Mouse (Mus musculus) thymus, postnatal 10 days (tissue): Measurements from ENCODE around the gene Ubqln4.

ENCODE experiments used
- DNase-seq, 2 experiments: peaks; one replicate each; pipeline ENCODE4 v3.0.0; 2021; ENCODE audit warnings: low spot score in 2 of 2

The Ubqln4 gene

DNA sequence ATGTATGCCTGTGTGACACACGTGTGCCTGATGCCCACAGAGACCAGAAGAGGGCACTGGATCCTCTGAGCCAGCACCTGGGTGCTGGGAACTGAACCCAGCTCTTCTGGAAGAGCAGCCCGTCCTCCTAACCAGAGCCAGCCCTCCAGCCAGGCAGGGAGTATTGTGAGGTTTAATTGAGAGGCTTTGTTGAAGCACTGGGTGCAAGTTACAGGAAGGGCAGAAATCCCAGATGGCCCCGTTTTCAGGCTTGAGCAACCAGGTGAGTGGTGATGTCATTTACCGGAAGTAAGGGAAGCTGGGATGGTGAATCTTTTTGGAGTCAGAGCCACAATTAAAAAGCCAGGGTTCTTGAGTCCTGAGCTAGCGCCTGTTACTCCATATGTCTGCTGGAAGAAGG, 28.5 kb upstream of the Ubqln4 start:
- no peak for DNase-seq

GRCm38 (mm10) chr3:88526157-88527131, 27.1 kb upstream of the Ubqln4 start:
- DNase-seq: peak; percentile 57 to 78

GRCm38 (mm10) chr3:88527565-88527964, 26.0 kb upstream of the Ubqln4 start:
- DNase-seq: no peak

DNA sequence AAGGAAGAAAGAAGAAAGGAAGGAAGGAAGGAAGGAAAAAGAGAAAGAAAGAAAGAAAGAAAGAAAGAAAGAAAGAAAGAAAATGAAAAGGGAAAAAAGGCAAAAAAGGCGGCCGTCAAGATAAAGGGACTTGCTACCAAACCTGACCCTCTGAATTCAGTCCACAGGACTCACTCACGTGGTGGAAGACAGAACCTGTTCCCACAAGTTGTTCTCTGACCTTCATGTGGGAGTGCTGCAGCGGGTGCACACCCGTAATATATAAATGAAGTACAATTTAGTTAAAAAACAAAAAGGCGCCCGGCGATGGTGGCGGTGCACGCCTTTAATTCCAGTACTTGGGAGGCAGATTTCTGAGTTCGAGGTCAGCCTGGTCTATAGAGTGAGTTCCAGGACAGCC, 24.9 kb upstream of the Ubqln4 start:
- DNase-seq: no peak

DNA sequence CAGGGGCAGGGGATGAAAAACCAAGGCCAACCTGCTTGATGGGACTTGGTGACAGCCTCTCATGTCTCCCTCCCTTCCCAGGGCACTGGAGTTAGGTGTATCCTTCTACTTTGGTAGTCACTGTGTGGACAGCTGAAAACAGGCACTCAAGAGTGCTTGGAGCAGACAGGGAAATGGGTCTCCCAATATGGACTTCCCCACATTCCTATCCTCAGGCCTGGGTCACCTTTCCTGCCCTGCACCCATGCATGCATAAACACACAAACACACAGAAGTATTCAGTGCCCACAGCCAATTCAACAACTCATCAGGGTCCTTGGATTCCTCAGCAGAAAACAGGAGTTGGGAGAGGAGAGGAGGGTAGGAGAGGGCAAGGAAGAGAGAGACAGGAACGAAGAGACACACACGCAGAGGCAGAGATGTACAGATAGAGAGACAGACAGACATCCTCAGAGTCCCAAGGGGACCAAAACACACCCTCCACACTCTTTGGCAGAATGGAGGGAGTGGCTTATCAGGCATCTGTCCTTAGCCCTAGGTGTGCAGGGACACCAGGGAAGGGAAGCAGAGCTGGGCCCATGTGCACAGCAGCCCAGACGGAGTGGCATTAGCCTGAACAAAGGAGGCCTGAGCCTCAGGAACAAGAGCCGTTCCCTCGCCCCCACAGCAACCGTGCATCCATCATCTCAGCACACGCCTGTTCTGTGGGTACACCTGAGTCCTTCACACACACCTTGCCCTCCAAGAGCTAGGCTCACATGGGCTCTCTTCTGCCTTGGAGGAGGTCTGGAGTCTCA, 24.2 kb upstream of the Ubqln4 start:
- no peak for DNase-seq

DNA sequence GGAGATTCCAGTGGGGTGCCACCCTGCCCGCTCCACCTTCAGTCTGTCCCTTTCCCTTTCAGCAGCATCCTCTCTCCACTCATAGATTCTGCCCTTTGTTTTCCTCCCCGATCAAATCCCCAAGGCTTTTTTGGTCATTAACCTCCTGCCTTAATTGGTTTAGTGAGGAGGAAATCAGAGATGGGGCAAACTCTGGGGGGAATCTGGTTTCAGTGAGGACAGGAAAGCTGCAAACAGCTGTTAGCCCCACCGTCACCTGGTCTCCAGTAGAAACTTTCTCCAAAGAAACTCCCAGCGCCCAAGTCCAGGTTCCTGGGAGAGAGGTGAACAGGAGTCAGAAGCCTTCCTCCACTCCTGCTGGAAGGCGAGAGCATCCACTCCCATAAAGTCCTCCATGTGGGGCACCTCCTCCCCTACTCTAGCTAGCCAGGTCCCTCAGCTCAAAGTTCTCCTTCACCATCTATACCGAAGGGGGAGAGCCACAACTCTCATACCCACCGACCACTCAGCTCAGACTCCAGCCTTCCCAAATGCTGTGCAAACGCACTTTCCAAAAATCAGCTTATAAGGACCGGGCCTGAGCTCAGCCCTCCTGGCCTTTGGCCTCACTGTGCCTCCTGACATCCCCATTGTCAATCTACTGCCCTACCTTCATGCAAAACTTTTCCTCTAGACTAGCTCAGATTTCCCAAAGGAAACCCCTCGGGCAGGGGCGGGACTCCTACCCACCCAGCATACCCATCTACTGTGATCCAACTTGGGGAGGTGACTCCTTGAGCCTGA, 23.3 kb upstream of the Ubqln4 start:
- no peak for DNase-seq

DNA sequence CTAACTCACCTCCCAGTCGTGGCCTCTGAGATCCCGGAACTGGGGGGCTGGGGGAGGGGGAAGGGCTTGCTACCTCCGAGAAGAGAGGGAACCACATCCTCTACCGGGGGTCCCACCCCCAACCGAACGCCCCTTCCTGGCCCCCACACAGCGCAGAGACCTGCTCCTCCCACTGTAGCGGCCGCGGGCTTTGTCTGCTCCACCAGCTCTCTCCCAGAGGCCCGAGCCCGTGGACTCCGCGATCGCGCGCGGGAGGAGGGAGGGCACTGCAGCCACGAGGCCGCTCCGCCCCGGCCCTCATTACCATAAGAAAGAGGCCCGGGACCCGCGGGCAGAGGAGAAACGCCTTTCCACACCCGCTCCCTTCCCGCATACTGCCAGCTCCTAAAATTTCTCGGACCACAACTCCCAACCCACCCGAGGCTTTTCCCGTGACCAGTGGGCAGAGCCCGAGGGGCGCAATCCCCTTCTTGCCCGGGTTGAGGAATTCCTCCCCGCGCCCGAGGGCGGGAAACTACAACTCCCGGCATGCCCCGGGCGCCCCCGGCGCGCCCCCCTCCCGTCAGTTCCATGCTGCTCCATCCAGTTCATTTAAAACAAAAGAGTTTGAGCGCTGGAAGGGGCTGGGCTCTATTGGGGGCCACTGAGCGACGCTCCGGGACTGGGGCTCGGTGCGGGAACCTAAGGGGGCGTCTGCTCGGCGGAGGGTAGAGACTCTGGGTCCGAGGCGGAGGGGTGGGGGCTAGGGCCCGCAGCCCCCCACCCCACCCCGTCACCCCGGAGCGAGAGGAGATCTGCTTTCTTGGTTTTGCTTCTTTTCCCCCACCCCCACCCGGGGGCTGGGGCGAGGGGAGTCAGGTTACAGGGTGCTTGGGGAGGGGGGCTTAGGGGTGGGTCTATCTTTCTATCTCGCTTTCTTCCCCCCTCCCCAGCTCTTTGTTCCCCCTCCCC, 21.9 kb upstream of the Ubqln4 start:
- peak; percentile 93 to 97 for DNase-seq

DNA sequence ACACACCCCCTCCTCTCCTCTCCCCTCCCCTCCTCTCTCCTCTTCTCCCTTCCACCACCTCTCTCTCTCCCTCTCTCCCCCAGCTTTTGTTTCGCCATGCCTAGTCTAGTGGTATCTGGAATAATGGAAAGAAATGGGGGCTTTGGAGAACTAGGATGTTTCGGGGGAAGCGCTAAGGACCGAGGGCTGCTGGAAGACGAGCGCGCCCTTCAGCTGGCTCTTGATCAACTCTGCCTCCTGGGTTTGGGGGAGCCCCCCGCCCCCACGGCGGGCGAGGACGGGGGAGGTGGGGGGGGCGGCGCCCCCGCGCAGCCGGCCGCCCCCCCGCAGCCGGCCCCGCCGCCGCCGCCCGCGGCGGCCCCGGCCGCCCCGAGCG, 21.3 kb upstream of the Ubqln4 start, which contains the start of gene Mex3a:
TSS of gene Mex3a (plus strand) at position 97 of the 376 bp plus-strand sequence.
- no peak for DNase-seq

DNA sequence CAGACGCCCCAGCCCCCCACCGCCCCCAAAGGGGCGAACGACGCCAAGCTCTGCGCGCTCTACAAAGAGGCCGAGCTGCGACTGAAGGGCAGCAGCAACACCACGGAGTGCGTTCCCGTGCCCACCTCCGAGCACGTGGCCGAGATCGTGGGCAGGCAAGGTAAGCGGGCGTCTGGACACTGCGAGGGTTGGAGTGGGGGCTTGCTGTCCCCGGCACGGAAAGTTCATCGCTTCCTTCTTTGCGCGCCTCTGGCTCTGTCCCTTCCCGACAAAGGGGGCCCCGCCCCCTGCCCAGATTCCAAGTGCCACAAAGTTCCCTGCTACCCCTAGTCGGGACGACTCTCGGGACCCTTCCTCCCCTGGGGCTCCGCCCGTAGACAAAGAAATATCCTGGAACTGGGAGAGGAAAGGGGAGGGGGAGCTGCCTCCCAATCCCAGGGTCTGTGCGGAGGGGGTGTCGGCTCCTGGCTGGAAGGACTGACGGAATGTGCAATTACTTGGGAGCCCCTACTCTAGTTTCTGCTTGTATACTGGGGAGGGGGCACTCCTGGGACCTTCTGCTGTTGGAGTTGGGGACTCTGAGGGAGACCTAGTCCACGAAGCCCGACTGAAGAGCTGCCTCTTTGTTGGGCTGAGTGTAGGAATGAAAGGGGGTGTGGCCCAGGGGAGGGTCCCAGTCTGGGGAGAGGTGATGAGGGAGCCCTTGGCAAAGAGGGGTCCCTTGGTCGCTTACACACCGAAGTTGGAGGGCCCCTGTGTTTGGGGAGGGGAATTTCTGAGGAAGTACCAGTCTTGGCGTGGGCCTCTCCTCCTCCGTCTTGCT, 20.7 kb upstream of the Ubqln4 start:
- no peak for DNase-seq

- no peak for DNase-seq
Measured at GRCm38 (mm10) chr3:88533706-88534105, 19.9 kb upstream of the Ubqln4 start.

- no peak for DNase-seq
Measured at GRCm38 (mm10) chr3:88535005-88535404, 18.6 kb upstream of the Ubqln4 start.

DNA sequence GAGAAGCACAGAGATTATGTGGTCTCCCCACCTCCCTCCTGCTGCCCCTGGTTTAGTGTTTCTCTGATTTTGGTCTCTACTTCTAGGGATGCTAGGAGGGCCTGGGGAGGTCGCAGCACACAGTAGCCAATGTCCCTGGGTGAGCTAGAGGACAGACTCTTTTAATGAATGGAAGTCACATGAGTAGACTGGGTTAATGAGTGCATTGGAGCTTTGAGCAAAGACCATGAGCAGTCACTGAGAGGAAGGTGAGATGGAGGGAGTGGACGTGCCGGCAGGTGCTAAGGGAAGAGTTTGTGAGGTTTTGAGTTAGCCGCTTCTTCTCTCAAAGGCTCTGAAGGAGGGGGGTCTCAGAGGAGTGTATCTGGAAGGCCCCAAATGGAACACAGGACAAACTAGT, 18.0 kb upstream of the Ubqln4 start:
- DNase-seq: no peak

DNA sequence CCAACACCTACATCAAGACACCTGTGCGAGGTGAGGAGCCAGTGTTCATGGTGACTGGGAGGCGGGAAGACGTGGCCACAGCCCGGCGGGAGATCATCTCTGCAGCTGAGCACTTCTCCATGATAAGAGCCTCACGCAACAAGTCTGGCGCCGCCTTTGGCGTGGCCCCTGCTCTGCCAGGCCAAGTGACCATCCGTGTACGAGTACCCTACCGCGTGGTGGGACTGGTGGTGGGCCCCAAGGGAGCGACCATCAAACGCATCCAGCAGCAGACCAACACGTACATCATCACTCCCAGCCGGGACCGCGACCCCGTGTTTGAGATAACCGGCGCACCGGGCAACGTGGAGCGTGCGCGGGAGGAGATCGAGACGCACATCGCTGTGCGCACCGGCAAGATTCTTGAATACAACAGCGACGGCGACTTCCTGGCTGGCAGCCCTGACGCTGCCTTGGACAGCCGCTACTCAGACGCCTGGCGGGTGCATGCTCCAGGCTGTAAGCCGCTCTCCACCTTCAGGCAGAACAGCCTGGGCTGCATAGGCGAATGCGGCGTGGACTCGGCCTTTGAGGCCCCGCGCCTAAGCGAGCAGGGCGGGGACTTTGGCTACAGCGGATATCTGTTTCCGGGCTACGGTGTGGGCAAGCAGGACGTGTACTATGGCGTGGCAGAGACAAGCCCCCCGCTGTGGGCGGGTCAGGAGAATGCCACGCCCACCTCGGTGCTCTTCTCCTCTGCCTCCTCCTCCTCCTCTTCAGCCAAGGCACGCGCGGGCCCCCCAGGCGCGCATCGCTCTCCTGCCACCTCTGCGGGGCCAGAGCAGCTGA, 17.2 kb upstream of the Ubqln4 start:
- DNase-seq: no peak

DNA sequence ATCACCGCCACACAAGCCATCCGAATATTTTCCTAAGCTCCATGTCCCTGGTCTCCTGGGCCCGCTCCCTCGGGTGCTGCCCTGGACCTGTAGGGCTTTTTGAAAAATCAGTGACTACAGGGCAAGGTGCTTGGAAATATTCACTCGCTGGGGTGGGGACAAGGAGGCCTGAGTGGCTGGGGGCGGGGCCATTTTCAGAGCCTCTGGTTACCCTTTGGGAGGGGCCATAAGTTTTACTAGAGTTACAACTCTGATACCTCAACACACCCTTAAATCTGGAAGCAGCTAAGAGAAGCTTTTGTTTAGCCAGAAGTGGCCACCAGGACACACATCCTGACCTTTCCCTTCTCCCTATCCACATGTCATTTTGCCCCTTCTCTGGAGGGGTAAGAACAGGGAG, 16.4 kb upstream of the Ubqln4 start:
- DNase-seq: no peak

GRCm38 (mm10) chr3:88538271-88539145, 15.1 kb upstream of the Ubqln4 start:
- no peak for DNase-seq

DNA sequence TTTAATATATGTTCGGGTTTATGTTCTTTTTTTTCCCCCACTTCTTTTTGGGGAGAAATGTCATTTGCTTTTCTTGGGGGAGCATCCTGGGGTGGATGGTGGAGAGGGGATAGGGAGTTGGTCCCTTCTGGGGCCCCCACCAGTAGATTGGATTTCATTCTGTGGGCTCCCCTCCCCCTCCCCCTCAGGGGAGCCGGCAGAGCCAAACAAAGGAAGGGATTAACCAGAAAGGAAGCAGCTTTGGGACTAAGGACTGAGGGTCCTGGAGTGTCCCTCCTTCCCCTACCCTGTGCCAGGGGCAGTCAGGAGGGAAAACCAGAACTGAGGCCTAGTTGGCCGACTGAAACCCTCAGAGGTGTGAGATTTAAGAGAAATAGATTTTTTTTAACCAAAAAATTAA, 14.2 kb upstream of the Ubqln4 start:
- DNase-seq: no peak

DNA sequence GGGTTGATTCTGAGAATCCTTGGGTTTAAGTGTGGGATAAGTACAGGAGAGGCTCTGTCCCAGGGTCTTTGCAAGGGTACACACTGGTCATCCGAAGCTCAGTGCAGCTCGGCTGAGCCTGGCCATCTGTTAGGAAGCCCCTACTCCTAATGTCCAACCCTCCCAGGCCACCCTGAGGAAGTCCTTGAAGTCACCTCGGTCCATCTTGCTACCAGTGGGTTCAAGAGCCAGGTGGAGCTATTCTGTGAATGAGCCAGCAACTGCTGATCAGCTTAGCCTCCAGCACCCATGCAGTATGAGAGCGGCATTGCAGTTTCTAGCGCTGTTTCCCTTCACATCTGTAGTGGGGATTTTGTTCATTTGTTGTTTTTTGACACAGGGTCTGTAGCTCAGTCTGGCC, 13.5 kb upstream of the Ubqln4 start:
- DNase-seq: no peak
